Mouse (Mus musculus): ENCODE measurements around the gene Foxn3.

The Foxn3 gene

GRCm38 (mm10) chr12:99519862-99520261 lies 43.5 kb downstream of the Foxn3 start:
- peak; percentile 76 for DNase-seq

DNA sequence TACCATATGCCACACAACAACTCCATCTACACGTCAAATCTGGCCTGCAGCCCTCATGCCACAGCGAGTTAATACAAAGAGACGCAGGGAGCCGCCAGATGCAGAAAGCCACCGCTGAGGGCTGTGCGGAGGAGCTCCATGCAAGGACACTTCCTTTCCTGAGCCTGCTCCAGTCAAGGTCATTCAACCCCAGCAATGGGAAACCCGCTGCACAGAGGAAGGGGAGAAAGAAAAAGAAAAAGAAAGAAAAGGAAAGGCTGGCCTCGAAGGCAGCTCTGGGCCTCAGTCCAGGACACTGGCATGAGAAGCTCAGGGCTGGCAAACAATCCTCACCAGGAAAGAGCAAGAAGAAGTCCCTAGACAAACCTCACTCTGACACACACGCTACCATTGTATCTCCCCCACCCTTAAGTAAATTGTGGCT lies 44.2 kb downstream of the Foxn3 start:
- peak; percentile 83 for DNase-seq

DNA sequence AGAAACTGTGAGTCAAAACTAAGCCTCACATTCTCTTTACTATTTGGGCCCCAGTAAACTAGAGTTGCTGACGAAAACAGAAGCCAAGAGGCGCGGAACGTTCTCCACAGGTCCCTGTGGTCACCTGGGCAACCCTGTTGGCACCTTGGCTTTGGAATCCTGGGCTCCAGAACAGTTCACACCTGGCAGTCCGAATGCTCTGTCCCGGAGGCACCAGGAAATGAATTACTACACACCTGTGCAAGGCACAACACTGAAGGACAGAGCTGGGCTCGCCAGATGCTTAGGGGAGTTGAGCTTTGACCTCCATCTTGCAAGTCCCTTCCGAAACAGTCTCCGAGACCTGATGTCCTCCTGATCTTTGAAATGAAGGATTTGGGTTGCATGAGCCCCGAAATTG lies 44.7 kb downstream of the Foxn3 start:
- peak; percentile 78 for DNase-seq

DNA sequence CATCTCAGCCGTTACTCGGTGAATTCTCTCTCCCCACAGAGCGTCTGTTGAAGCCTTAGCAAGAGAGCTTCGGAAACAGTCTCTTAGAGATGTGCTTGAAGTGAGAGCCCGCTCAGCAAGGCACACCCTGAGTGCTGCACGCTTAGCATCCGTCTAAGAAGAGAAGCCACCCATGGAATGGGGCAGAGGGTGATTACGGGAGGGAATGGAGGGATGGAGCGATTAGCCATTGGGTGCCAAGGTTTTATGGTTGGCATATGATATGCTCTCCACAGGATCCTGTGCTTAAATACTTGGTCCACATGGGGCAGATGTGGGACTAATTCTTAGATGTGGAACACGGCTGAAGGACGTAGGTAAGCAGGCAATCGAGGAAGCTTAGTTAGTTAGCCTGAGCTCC lies 45.3 kb downstream of the Foxn3 start:
- DNase-seq = peak; percentile 52

DNA sequence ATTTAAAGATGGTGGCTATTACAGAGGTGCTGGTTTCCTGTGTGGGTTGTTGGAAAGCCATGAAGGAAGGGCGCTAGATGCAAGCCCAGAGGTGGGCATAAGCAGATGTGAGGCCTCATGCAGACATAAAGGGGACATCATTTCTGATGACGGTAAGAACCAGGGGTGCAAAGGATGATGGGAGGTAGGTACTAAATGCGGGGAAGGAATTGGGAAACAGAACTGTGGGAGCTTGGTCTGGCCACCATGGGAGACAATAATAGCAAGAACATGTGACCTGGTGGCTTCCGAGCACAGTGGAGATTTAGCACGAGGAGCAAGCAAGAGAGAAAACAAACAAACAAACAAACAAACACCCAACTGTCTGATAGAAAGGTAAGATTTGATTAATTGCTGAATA lies 46.1 kb downstream of the Foxn3 start:
- peak; percentile 81 for DNase-seq

GRCm38 (mm10) chr12:99515481-99515880 lies 47.9 kb downstream of the Foxn3 start:
- DNase-seq = no peak

- peak; percentile 51 for DNase-seq
Measured at GRCm38 (mm10) chr12:99511644-99512043, 51.7 kb downstream of the Foxn3 start.

GRCm38 (mm10) chr12:99510759-99511158 lies 52.6 kb downstream of the Foxn3 start:
- peak; percentile 65 for DNase-seq

- no peak for DNase-seq
Measured at GRCm38 (mm10) chr12:99502225-99502624, 61.2 kb downstream of the Foxn3 start.

GRCm38 (mm10) chr12:99498978-99499694 lies 64.2 kb downstream of the Foxn3 start:
- DNase-seq = no peak

GRCm38 (mm10) chr12:99498189-99498977 lies 65.0 kb downstream of the Foxn3 start:
- no peak for DNase-seq

DNA sequence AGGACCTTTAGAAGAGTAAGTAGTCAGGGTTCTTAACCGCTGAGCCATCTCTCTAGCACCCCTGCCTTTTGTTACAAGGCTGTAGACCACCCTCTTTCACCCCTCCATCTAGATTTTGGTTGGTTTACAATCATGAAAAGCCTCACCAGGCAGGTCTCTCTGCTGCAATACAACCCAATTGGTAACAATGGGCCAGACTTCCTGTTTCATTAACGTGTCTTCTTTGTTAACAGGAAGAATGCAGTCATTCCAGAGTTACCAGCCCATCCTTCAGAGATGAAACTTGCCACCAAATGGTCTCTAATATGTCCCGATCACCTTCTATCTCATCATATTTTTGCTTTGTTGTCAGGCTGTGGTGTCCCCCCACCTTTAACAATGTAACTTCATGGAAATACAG lies 66.4 kb downstream of the Foxn3 start:
- no peak for DNase-seq

DNA sequence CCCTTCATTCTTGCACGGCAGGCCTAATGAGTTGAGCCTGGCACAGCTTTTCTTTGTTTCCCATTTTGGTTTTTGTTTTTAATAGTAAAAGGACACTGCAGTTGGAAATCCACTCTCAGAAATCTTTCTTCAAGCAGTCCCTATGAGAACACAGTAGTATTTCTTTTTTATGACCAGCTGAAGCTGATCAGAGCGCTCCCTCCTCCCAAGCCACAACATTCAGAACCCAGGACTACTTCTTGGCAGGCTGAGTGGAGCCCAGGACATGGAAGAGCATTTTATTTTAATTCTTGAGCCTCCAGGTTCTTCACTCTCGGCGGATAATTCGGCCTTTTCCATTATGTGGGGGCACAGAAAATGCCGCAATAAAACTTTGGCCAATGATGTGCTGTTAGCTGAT lies 73.2 kb downstream of the Foxn3 start:
- DNase-seq = no peak

DNA sequence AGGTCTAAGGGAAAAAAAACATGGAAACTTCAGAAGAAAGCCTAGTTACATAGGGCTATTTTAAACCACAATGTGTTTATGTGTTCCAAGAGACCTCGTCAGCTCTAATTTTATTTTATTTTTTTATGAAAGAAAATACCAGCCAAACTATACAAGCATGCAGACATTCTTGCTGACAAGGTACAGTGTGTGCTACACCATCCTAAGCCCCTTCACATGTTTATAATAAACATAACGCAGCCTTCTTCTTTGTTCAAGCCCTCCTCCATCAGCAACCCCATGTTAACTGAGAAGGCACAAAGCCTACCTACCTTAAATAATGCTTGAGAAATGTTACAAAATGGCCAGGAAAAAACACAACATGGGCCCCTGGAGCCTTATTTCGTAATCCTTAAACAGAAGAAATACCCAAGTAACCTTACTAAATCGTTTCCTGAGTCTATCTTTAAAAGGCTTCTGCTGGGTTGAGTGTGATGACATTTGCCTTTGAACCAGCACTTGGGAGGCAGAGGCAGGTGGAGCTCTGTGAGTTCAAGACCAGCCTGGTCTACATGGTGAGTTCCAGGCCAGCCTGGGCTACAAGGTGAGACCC lies 74.3 kb downstream of the Foxn3 start:
- DNase-seq = no peak

DNA sequence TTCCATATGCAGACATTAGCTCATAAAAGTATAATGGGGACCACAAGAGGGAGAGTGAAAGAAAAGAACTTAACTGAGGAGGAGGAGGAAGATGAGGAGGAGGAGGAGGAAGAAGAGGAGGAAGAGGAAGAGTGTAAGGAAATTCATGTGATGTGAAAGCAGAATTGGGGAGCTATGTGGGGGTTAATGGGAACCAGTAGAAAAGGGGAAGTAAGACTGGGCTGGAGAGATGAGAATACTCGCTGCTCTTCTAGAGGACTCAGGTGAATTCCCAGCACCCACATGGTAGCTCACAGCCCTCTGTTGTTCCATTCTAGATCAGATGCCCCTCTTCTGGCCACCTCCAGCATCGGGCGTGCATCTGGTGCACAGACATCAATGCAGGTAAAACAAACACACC lies 83.0 kb downstream of the Foxn3 start:
- no peak for DNase-seq

- DNase-seq = peak; percentile 76
Measured at GRCm38 (mm10) chr12:99474176-99474575, 89.2 kb downstream of the Foxn3 start.

DNA sequence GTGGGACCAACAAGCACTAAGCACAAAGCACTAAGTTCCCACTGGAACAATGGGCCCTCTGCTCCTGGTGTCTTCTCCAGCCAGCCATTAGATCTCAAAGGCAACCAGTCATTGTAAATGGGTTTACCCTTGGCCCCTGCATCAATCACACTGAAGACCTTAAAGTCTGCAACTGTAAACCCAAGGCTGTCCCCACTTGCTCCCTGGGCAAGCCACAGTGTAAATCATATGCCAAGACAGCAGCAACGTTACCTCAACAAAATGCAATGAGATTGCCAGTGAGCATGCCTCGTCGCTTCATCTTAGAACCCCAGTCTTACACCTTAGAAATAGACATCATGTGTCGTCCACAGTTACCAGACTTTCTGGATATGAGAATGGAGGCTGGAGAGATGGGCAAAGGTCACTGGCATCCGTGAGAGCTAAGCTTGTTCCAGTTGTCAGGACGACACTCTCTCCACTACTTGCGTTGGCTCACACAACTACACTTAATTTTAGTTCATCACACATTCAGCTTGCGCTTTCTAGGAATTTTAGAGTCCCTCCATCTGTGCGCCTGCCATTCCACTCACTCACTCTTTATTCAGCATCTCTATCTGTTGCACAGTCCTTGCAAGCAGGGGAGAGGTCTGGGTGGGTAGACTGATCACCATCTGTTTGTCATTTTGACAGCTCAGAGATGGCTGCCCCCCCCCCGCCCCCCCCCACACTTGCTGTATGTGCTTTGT lies 89.8 kb downstream of the Foxn3 start:
- DNase-seq = peak; percentile 82

- peak; percentile 64 for DNase-seq
Measured at GRCm38 (mm10) chr12:99471431-99471830, 92.0 kb downstream of the Foxn3 start.

DNA sequence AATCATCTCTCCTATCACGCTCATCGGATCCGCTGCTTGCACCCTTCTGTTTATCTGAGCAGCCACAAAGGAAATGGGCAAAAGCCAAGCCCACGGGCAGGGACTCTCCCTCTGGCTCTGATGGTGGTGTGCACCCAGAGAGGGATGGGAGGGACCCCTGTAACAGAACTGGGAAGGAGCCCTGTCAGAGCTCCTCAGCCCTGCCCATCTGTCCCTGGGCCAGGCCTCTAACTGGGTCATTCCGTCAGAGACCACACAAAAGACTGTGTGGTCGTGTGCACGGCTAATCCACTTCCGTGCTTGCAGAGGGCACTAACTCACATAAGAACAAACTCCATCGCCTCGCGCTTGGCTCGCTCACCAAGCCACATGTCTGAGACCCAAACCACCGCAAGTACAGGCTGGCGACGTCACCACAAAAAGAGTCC lies 95.5 kb downstream of the Foxn3 start:
- DNase-seq = peak; percentile 96

GRCm38 (mm10) chr12:99467256-99467883 lies 96.0 kb downstream of the Foxn3 start:
- no peak for DNase-seq

DNA sequence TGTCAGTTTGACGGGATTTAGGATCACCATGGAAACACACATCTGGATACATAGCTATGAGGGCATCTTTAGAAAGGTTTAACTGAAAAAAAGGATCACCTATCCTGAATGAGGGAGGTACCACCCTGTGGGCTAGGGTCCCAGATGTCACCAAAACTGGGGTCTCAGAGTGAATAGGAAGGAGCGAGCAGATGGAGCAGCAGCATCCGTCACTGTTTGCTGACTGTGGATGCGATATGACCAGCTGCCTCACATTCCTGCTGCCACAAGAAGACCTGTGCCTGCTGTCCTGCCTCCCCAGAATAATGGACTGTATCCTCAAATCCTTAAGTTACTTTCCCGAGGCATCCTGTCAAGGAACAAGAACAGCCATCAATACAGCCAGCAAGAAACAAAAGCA lies 97.0 kb downstream of the Foxn3 start:
- peak; percentile 85 for DNase-seq

GRCm38 (mm10) chr12:99464291-99464690 lies 99.1 kb downstream of the Foxn3 start:
- DNase-seq = peak; percentile 80

DNA sequence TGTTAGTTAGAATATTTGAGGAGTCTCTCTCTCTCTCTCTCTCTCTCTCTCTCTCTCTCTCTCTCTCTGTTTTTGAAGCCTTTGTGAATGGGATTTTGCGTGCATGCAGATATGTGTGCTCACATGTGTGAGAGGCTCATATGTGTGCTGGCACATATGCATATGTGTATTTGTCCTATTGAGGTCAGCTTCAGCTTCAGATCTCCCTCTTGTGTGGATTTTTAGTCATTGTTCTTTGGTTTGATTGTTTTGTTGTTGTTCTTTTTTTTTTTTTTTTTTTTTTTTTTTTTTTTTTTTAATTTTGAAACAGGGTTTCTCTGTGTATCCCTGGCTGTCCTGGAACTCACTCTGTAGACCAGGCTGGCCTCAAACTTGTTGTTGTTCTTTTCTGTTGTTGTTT lies 100.5 kb downstream of the Foxn3 start:
- no peak for DNase-seq

Data from heart, adult 11 months (tissue).